Mouse (Mus musculus) lung, postnatal 0 days (tissue): ENCODE results near the gene Cox7a1. TPM values are rescaled to one million over a fixed set of nuclear protein-coding genes. Genes with fewer than 3 reads are reported as not detected.

Experiments used
- ATAC-seq: fragments of 200-750 bp; cut with Nextera tagmentation; 2 replicates; pipeline ENCODE4 v1.8.0; 2017; ENCODE audit warnings: moderate library complexity
- DNase-seq: peaks from one replicate; pipeline ENCODE4 v3.0.0-alpha.2; 2016; ENCODE audit warnings: low spot score
- H3K27ac ChIP-seq: fragments of 300-500 bp; sonication (generic); 2 replicates; pipeline ENCODE4 v1.5.1; 2014; ENCODE audit warnings: antibody characterized with exemption, mild to moderate bottlenecking, low read length, mixed read lengths
- H3K27me3 ChIP-seq: fragments of 300-500 bp; sonication (generic); replicated peaks from 2 replicates; pipeline ENCODE4 v1.6.1; 2014; ENCODE audit warnings: low read length, mixed read lengths; ENCODE audit not compliant: insufficient read depth
- H3K36me3 ChIP-seq: fragments of 300-500 bp; sonication (generic); 2 replicates; pipeline ENCODE4 v1.6.1; 2014; ENCODE audit warnings: low read length, mixed read lengths; ENCODE audit not compliant: insufficient read depth
- H3K4me1 ChIP-seq: fragments of 300-500 bp; sonication (generic); 2 replicates; pipeline ENCODE4 v1.6.1; 2014; ENCODE audit warnings: antibody characterized with exemption, low read depth, low read length, mixed read lengths; ENCODE audit not compliant: insufficient read depth
- H3K4me2 ChIP-seq: fragments of 300-500 bp; sonication (generic); replicated peaks from 2 replicates; pipeline ENCODE4 v1.6.1; 2014; ENCODE audit warnings: low read depth, mild to moderate bottlenecking, low read length, moderate library complexity, mixed read lengths
- H3K4me3 ChIP-seq: fragments of 300-500 bp; sonication (generic); 2 replicates; pipeline ENCODE4 v1.5.1; 2014; ENCODE audit warnings: low read depth, low read length
- H3K9ac ChIP-seq: fragments of 300-500 bp; sonication (generic); replicated peaks from 2 replicates; pipeline ENCODE4 v1.6.1; 2014; ENCODE audit warnings: low read depth, mild to moderate bottlenecking
- H3K9me3 ChIP-seq: fragments of 300-500 bp; sonication (generic); 2 replicates; pipeline ENCODE4 v1.6.1; 2016; ENCODE audit warnings: low read length, mixed read lengths
- CTCF ChIP-seq: IDR thresholded peaks from 2 replicates; pipeline ENCODE4 v1.5.1; 2016; ENCODE audit warnings: antibody characterized with exemption, mild to moderate bottlenecking
- EP300 ChIP-seq: IDR thresholded peaks from 2 replicates; pipeline ENCODE4 v1.6.1; 2016; ENCODE audit warnings: antibody characterized with exemption, mild to moderate bottlenecking, control low read depth
- WGBS: fragments of 180-500 bp; shearing (Covaris S2); extraction: QIAGEN DNeasy Blood & Tissue Kit; methylation state at CpG from one replicate; pipeline ENCODE4 v1.1.7; 2014; 5-methylcytosine and 5-hydroxymethylcytosine counted together
- polyA plus RNA-seq: library from polyadenylated mRNA; unstranded; fragments of >200 nt; fragmentation: Nextera tagmentation; extraction: Ambion mirVana; gene quantifications from 2 replicates; pipeline ENCODE4 v1.2.1, GENCODE M21; 2015

The Cox7a1 gene
- polyA plus RNA-seq, 1 experiment from 2014 or later, result 18.8 TPM

- Histone ChIP-seq H3K36me3 (peaks cover 9% of the 10 kb centered on the region; the same call in 1 of the 2 replicates), H3K4me1 (peaks cover 3% of the 10 kb centered on the region; the same call in 1 of the 2 replicates), H3K27ac (peak overlapping the region; percentile 70), H3K27me3 (no peaks in the 10 kb centered on the region), H3K4me3 (peak overlapping the region; percentile 41), H3K4me2 (peak overlapping the region; percentile 77), H3K9me3 (no peaks in the 10 kb centered on the region), H3K9ac (peak overlapping the region; percentile 47; the same call in 1 of the 2 replicates)
- TF ChIP-seq EP300 (peak; percentile 96), CTCF (no peak)
- DNase-seq, result peak; percentile 81
- 20% methylated on average over 11 of the region's 11 CpGs for WGBS
- ATAC-seq, result peak; percentile 81
Measured at GRCm38 (mm10) chr7:30220008-30220356, 36.0 kb downstream of the Cox7a1 start.

DNA sequence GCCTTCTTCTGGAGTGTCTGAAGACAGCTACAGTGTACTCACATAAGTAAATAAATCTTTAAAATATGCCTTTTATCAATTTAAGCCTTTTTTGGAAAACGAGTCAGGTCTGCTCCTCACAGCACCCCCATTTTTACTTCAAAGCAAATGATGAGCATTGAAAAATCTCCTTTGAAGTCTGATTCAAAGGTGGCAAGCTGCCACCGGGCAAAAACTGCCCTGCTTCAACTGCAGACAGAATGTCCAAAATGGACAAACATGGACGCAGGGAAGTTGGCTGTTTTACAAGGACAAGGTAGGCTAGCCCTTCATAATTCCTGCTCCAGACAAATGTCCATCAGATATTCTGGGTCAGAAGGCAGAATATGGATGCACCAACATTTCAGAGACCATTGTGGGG lies 37.5 kb downstream of the Cox7a1 start:
- H3K36me3 ChIP-seq, result peaks cover 20% of the 10 kb centered on the region
- WGBS, result 67% methylated on average over 3 of the region's 3 CpGs
- peaks cover 3% of the 10 kb centered on the region; the same call in 1 of the 2 replicates for H3K4me1 ChIP-seq
- no peaks in the 10 kb centered on the region for H3K9me3 ChIP-seq
- no peaks in the 10 kb centered on the region for H3K27me3 ChIP-seq
- no peak overlapping the region for H3K4me2 ChIP-seq
- TF ChIP-seq CTCF, result no peak
- TF ChIP-seq EP300, result no peak
- ATAC-seq (no peak), DNase-seq (no peak)
- no peak overlapping the region for H3K4me3 ChIP-seq
- H3K27ac ChIP-seq, result no peak overlapping the region
- H3K9ac ChIP-seq, result no peak overlapping the region

GRCm38 (mm10) chr7:30222205-30222604 lies 38.3 kb downstream of the Cox7a1 start:
- WGBS, result 90% methylated on average over 5 of the region's 5 CpGs
- H3K9me3 ChIP-seq, result no peaks in the 10 kb centered on the region
- TF ChIP-seq EP300, result no peak
- no peak for TF ChIP-seq CTCF

DNA sequence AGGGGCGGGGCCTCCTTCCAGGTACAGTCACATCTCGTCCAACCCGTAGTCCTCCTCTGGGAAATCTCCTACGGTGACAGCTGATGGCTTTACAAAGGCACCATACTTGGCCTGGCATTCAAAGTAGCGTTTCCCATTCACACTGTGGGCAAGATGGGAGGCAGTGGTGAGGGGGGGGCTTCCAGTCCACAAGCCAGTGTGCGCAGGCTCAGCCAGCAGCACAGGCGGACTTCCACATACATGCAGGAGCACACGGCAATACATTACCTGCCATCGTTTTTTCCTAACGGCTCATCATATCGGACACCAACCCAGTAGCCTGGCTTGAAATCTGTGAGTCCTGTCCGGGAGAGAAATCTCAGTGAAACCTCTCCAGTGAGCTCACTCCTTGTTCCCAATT lies 40.3 kb downstream of the Cox7a1 start:
- H3K4me1 ChIP-seq, result peaks cover 3% of the 10 kb centered on the region; the same call in 1 of the 2 replicates
- ATAC-seq (no peak), DNase-seq (no peak)
- no peak overlapping the region for H3K4me2 ChIP-seq
- no peak overlapping the region for H3K4me3 ChIP-seq
- peaks cover 20% of the 10 kb centered on the region for H3K36me3 ChIP-seq
- no peak overlapping the region for H3K9ac ChIP-seq
- TF ChIP-seq CTCF (no peak), EP300 (no peak)
- no peaks in the 10 kb centered on the region for H3K9me3 ChIP-seq
- WGBS, result 89% methylated on average over 12 of the region's 12 CpGs
- H3K27ac ChIP-seq, result no peak overlapping the region
- H3K27me3 ChIP-seq, result no peaks in the 10 kb centered on the region

More at GRCm38 (mm10) chr7:30222205-30222604, 38.3 kb downstream of the Cox7a1 start:
- H3K27ac ChIP-seq, result no peak overlapping the region
- peaks cover 20% of the 10 kb centered on the region for H3K36me3 ChIP-seq
- H3K4me1 ChIP-seq, result peaks cover 3% of the 10 kb centered on the region; the same call in 1 of the 2 replicates
- DNase-seq (no peak), ATAC-seq (no peak)
- no peak overlapping the region for H3K9ac ChIP-seq
- H3K4me3 ChIP-seq, result no peak overlapping the region
- H3K27me3 ChIP-seq, result no peaks in the 10 kb centered on the region
- H3K4me2 ChIP-seq, result no peak overlapping the region

- peaks cover 2% of the 10 kb centered on the region; the same call in 1 of the 2 replicates for H3K36me3 ChIP-seq
- ATAC-seq, result no peak
Measured at GRCm38 (mm10) chr7:30231328-30231668, 47.4 kb downstream of the Cox7a1 start.

DNA sequence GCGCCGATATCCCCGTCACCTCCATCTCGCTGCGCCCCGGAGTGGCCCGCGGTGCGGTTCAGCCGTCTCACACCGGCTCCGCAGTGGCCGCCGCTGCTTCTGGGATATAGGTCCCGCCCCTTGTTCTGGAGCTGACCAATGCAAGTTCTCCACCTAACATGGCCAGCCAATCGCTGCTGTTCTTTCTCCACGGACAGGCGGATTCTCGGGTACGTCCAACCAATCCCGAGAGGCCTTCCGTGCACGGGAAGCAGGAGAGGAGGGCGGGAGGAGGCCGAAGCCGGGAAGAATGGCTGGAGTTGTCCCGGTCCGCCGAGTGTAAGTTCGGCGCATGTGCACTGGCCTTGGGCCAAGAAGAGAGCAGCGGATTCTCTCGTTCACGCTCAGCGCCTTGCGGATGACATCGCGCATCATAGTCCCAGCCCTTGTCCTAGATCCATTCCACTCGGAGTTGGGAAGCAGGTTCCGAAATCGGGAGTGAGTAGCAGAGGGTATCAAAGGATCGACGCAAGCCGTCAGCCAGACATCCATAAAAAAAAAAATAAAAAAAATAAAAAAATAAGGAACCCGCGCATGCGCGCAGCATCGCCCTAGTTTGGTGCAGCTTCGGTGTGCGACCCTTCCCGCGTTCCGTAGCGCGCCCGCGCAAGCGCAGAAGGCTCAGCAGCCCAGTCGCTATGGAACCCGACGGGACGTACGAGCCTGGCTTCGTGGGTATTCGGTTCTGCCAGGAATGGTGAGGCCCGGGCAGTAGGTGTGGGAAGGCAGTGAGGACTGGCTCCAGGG lies 47.9 kb downstream of the Cox7a1 start, which contains the start of the genes Polr2i and Tbcb:
Gene Polr2i, plus strand, starts transcription at position 280 of the 786 bp plus-strand sequence.
Gene Tbcb, minus strand, starts transcription at position 604 of the 786 bp plus-strand sequence.
- Histone ChIP-seq H3K9ac (peak within 1 kb of the TSS; percentile 75), H3K27me3 (no peaks in the 10 kb centered on the region), H3K36me3 (no peaks in the 10 kb centered on the region), H3K4me1 (peaks cover 5% of the 10 kb centered on the region; the same call in 1 of the 2 replicates), H3K4me3 (peak within 1 kb of the TSS; percentile 67), H3K9me3 (no peaks in the 10 kb centered on the region), H3K4me2 (peak within 1 kb of the TSS; percentile 78), H3K27ac (peak within 1 kb of the TSS; percentile 83)
- peak; percentile 100 for DNase-seq
- WGBS, result under 1% methylated on average over 67 of the region's 67 CpGs
- peak; percentile 96 for ATAC-seq
- TF ChIP-seq EP300 (no peak), CTCF (no peak)

More at GRCm38 (mm10) chr7:30231328-30231668, 47.4 kb downstream of the Cox7a1 start:
- peak; percentile 31 for DNase-seq
- H3K27me3 ChIP-seq, result no peaks in the 10 kb centered on the region
- no peak overlapping the region for H3K27ac ChIP-seq
- TF ChIP-seq EP300 (no peak), CTCF (no peak)
- H3K4me1 ChIP-seq, result peaks cover 5% of the 10 kb centered on the region; the same call in 1 of the 2 replicates
- peak overlapping the region; percentile 67 for H3K4me3 ChIP-seq
- 0% methylated on average over 16 of the region's 16 CpGs for WGBS
- H3K4me2 ChIP-seq, result peak overlapping the region; percentile 78
- peak overlapping the region; percentile 51 for H3K9ac ChIP-seq
- H3K9me3 ChIP-seq, result no peaks in the 10 kb centered on the region
